Mouse (Mus musculus) hindbrain, embryonic 10.5 days (tissue): ENCODE results near the gene Tmem120a. TPM values are rescaled to one million over a fixed set of nuclear protein-coding genes. Genes with fewer than 3 reads are reported as not detected.

Source experiments
- DNase-seq: peaks from one replicate; pipeline ENCODE4 v3.0.0-alpha.2; 2017; ENCODE audit warnings: low spot score
- H3K27ac ChIP-seq: fragments of 300-500 bp; sonication (generic); 2 replicates; pipeline ENCODE4 v1.5.1; 2016; ENCODE audit warnings: mild to moderate bottlenecking, moderate library complexity
- H3K27me3 ChIP-seq: fragments of 300-500 bp; sonication (generic); 2 replicates; pipeline ENCODE4 v1.6.1; 2016; ENCODE audit warnings: mild to moderate bottlenecking; ENCODE audit not compliant: poor library complexity, insufficient read depth, severe bottlenecking
- H3K36me3 ChIP-seq: fragments of 300-500 bp; sonication (generic); 2 replicates; pipeline ENCODE4 v1.6.1; 2016; ENCODE audit warnings: mild to moderate bottlenecking, moderate library complexity
- H3K4me1 ChIP-seq: fragments of 300-500 bp; sonication (generic); replicated peaks from 2 replicates; pipeline ENCODE4 v1.6.1; 2016; ENCODE audit warnings: mild to moderate bottlenecking
- H3K4me3 ChIP-seq: fragments of 300-500 bp; sonication (generic); 2 replicates; pipeline ENCODE4 v1.5.1; 2016; ENCODE audit warnings: mild to moderate bottlenecking, moderate library complexity
- H3K9me3 ChIP-seq: fragments of 300-500 bp; sonication (generic); 2 replicates; pipeline ENCODE4 v1.6.1; 2016; ENCODE audit warnings: mild to moderate bottlenecking, moderate library complexity
- WGBS: fragments of 180-500 bp; shearing (Covaris S2); methylation state at CpG from one replicate; pipeline ENCODE4 v1.1.7; 2016; 5-methylcytosine and 5-hydroxymethylcytosine counted together
- polyA plus RNA-seq: library from polyadenylated mRNA; unstranded; fragments of >200 nt; fragmentation: Nextera tagmentation; extraction: Ambion mirVana; gene quantifications from 2 replicates; pipeline ENCODE4 v1.2.1, GENCODE M21; 2016

The Tmem120a gene
- polyA plus RNA-seq, 1 experiment from 2014 or later: 74.3 TPM

DNA sequence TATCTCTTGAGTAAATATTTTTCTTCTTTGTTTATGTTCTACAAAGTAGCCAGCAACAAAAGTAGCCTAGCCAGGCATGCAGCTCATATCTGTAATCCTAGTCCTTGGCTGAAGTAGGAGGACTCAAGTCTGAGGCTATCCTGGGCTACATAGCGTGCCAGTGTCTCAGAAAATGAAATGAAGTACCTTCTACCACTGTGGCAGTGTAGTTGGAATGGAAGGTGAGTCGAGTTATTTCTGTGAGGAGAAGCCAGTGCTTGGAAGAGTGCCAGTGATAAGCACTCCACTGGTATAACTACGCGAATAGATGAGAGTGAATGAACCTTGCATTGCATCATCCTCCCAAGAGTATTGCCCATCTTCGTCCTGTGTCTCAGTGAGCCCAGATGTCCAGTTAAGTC, 46.5 kb downstream of the Tmem120a start:
- Histone ChIP-seq H3K4me3 (no peak overlapping the region), H3K36me3 (peaks cover 50% of the 10 kb centered on the region), H3K27ac (no peak overlapping the region), H3K27me3 (no peaks in the 10 kb centered on the region), H3K4me1 (peaks cover 11% of the 10 kb centered on the region; the same call in 1 of the 2 replicates), H3K9me3 (no peaks in the 10 kb centered on the region)
- DNase-seq: no peak
- 92% methylated on average over 5 of the region's 5 CpGs for WGBS

DNA sequence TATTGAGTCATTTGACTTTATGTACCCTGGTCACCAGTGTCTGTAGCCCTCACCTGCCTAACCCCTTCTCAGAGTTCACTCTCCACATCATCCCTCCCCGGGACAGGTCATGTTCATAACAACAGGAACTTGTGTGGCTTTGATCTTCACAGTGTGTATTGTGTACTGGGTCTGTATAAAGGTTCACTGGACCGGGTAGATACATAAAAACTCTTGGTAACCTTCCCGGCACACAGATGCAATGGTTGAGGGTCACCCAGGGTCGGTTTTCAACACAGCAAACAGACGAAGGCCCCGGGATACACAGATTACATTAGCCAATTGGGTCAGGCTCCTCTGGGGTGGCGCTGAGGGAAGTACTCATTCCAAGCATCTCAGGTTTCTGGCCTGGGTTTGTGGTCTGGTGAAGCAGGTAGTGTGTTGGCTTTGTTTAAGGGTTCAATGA, 48.9 kb downstream of the Tmem120a start:
- Histone ChIP-seq H3K4me3 (no peak overlapping the region), H3K9me3 (no peaks in the 10 kb centered on the region), H3K4me1 (peaks cover 13% of the 10 kb centered on the region), H3K36me3 (peaks cover 32% of the 10 kb centered on the region), H3K27ac (no peak overlapping the region), H3K27me3 (no peaks in the 10 kb centered on the region)
- 64% methylated on average over 7 of the region's 7 CpGs for WGBS
- DNase-seq: no peak

DNA sequence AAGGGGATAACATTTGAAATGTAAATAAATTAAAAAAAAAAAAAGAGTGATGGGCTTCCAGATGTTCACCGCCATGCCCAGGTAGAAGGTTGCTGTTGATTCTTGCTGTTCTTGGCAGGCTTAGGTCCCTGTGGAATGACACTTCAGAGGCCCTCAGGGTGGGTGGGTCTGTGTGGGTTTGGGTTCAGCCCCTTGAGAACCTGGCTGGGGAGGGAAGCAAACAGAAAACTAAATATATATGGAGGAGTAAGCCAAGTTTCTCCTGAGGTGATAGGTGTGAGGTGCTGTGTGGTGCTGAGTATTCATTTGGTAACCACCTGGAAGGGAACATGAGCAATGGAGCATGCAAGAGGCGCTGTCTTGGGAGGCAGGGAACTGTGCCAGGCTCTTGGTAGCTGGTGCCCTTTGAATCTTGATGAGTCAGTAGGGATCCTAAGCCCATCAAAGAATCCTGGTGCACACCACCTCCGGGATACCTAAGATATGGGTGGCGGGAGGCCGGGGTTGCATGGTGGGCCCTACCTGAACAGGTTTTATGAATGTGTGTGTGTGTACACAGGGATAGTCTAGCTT, 50.9 kb downstream of the Tmem120a start:
- no peak for DNase-seq
- no peaks in the 10 kb centered on the region for H3K27me3 ChIP-seq
- H3K36me3 ChIP-seq: peaks cover 14% of the 10 kb centered on the region
- 92% methylated on average over 5 of the region's 5 CpGs for WGBS
- H3K4me1 ChIP-seq: peaks cover 28% of the 10 kb centered on the region
- H3K27ac ChIP-seq: no peak overlapping the region
- no peak overlapping the region for H3K4me3 ChIP-seq
- H3K9me3 ChIP-seq: no peaks in the 10 kb centered on the region

DNA sequence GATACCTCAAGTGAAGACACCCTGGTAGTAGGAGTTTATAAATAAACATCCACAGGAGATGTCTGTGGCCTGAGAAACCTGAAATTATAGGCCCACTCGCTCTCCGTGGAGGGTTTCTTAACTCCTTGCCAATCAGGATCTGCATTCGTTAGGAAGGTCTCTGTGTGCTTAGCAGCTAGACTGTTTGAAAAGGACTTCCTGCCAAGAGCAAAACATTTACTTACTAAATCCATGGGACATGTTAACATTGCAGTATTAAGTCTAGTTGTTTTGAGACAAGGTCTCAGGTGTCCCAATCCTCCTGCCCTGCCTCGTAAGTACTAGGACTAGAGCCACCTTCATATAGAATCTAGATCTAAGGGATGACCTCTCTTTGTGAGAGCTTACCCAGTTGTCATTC, 53.0 kb downstream of the Tmem120a start:
- Histone ChIP-seq H3K4me3 (no peak overlapping the region), H3K36me3 (peaks cover 6% of the 10 kb centered on the region), H3K27me3 (no peaks in the 10 kb centered on the region), H3K9me3 (no peaks in the 10 kb centered on the region), H3K4me1 (peaks cover 34% of the 10 kb centered on the region), H3K27ac (no peak overlapping the region)
- WGBS: 89% methylated on average over 4 of the region's 4 CpGs
- no peak for DNase-seq

DNA sequence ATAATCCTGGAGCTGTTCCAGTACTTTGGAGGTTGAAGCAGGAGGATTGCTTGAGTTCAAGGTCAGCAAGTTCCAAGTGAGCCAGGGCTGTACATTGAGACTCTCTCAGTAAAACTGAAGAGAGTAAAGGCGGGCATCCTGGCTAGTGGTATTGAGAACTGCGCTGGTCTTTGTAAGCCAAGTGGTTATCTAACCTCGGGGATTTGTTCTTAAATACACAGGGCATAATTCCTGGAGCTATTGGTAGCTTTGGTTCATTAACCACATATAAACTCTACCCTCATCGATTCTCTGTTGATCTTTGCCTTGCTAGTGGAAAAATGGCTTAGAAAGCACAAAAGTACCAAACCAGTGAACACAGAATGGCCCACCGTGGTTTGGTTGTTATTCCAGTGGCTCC, 53.8 kb downstream of the Tmem120a start:
- DNase-seq: no peak
- H3K4me3 ChIP-seq: peak overlapping the region; percentile 88
- 93% methylated on average over 5 of the region's 5 CpGs for WGBS
- H3K4me1 ChIP-seq: peaks cover 33% of the 10 kb centered on the region
- no peaks in the 10 kb centered on the region for H3K27me3 ChIP-seq
- no peak overlapping the region for H3K27ac ChIP-seq
- peaks cover 6% of the 10 kb centered on the region for H3K36me3 ChIP-seq
- no peaks in the 10 kb centered on the region for H3K9me3 ChIP-seq

Other genes with a start within 250 kb of the Tmem120a start
- 51.3 and 65.6 TPM in 2 replicates for gene Hip1, start 199.3 kb downstream of the Tmem120a start, polyA plus RNA-seq
- gene Ccl26, start 180.9 kb downstream of the Tmem120a start, polyA plus RNA-seq: not detected in 2 replicates
- gene Ccl24, start 171.4 kb downstream of the Tmem120a start, polyA plus RNA-seq: 1.1 and 1.9 TPM in 2 replicates
- 54.9 and 65.6 TPM in 2 replicates for gene Rhbdd2, start 111.8 kb downstream of the Tmem120a start, polyA plus RNA-seq
- gene Por, start 74.4 kb downstream of the Tmem120a start, polyA plus RNA-seq: 105 and 106 TPM in 2 replicates
- gene Styxl1, start 33.9 kb upstream of the Tmem120a start, polyA plus RNA-seq: 0.24 and 0.43 TPM in 2 replicates
- gene Mdh2, start 34.0 kb upstream of the Tmem120a start, polyA plus RNA-seq: 609 and 683 TPM in 2 replicates
- gene Srrm3, start 62.4 kb upstream of the Tmem120a start, polyA plus RNA-seq: 18.8 and 38.5 TPM in 2 replicates
- 10.6 and 24.0 TPM in 2 replicates for gene Hspb1, start 143.5 kb upstream of the Tmem120a start, polyA plus RNA-seq
- gene Ywhag, start 190.2 kb upstream of the Tmem120a start, polyA plus RNA-seq: 274 and 348 TPM in 2 replicates
- gene Ssc4d, start 230.1 kb upstream of the Tmem120a start, polyA plus RNA-seq: 1.3 and 1.6 TPM in 2 replicates
- gene Zp3, start 235.7 kb upstream of the Tmem120a start, polyA plus RNA-seq: not detected in 2 replicates